Mouse (Mus musculus): ENCODE measurements at regions not wholly inside any gene's neighbourhood (a gene's known extent, or its start where the extent isn't known, plus 50 kb on each side); places are given as distances from the start of the nearest gene placed in this dataset.

- H3K27me3 ChIP-seq (ENCODE audit: insufficient read depth, poor library complexity, severe bottlenecking) = no peaks in the 10 kb centered on the region
- no peak for DNase-seq (ENCODE audit: low spot score)
- no peaks in the 10 kb centered on the region for H3K9me3 ChIP-seq
- no peak overlapping the region for H3K4me3 ChIP-seq
- H3K4me1 ChIP-seq = no peaks in the 10 kb centered on the region
- WGBS = 95% methylated on average over 2 of the region's 2 CpGs
- no peak overlapping the region for H3K27ac ChIP-seq
- no peaks in the 10 kb centered on the region for H3K36me3 ChIP-seq
Measured at GRCm38 (mm10) chr1:71853212-71853611, 200.2 kb upstream of the Fn1 start.

- Histone ChIP-seq H3K9me3 (no peaks in the 10 kb centered on the region), H3K4me1 (no peaks in the 10 kb centered on the region)
- WGBS = 87% methylated on average over 8 of the region's 8 CpGs
Measured at GRCm38 (mm10) chr1:71851268-71851667, 198.3 kb upstream of the Fn1 start.

GRCm38 (mm10) chr1:71848656-71849055 is 195.7 kb upstream of the Fn1 start:
- Histone ChIP-seq H3K36me3 (no peaks in the 10 kb centered on the region), H3K27me3 (ENCODE audit: insufficient read depth, poor library complexity, severe bottlenecking) (no peaks in the 10 kb centered on the region)
- 82% methylated on average over 5 of the region's 5 CpGs for WGBS

More at GRCm38 (mm10) chr1:71851268-71851667, 198.3 kb upstream of the Fn1 start:
- no peak for DNase-seq (ENCODE audit: low spot score)
- Histone ChIP-seq H3K27me3 (ENCODE audit: insufficient read depth, poor library complexity, severe bottlenecking) (no peaks in the 10 kb centered on the region), H3K27ac (no peak overlapping the region), H3K4me3 (no peak overlapping the region), H3K36me3 (no peaks in the 10 kb centered on the region)

GRCm38 (mm10) chr1:71844938-71845685 is 192.1 kb upstream of the Fn1 start:
- peak; percentile 73 for DNase-seq (ENCODE audit: low spot score)
- Histone ChIP-seq H3K9me3 (no peaks in the 10 kb centered on the region), H3K36me3 (no peaks in the 10 kb centered on the region), H3K27ac (peak overlapping the region; percentile 72; the same call in 1 of the 2 replicates), H3K4me1 (peaks cover 10% of the 10 kb centered on the region), H3K4me3 (peak overlapping the region; percentile 33; the same call in 1 of the 2 replicates), H3K27me3 (ENCODE audit: insufficient read depth, poor library complexity, severe bottlenecking) (no peaks in the 10 kb centered on the region)
- 46% methylated on average over 16 of the region's 16 CpGs for WGBS

More at GRCm38 (mm10) chr1:71848656-71849055, 195.7 kb upstream of the Fn1 start:
- Histone ChIP-seq H3K27ac (no peak overlapping the region), H3K4me3 (no peak overlapping the region), H3K9me3 (no peaks in the 10 kb centered on the region), H3K4me1 (peaks cover 10% of the 10 kb centered on the region)
- DNase-seq (ENCODE audit: low spot score) = no peak

- WGBS = 64% methylated on average over 12 of the region's 12 CpGs
- no peaks in the 10 kb centered on the region for H3K27me3 ChIP-seq (ENCODE audit: insufficient read depth, poor library complexity, severe bottlenecking)
- no peaks in the 10 kb centered on the region; the same call in 1 of the 2 replicates for H3K4me1 ChIP-seq
- H3K9me3 ChIP-seq = no peaks in the 10 kb centered on the region
- DNase-seq (ENCODE audit: low spot score) = peak; percentile 68
- no peak overlapping the region for H3K4me3 ChIP-seq
- H3K27ac ChIP-seq = 0 out of 2 replicates have a peak overlapping the region, but pooled peaks have one; percentile 25
- no peaks in the 10 kb centered on the region for H3K36me3 ChIP-seq
Measured at GRCm38 (mm10) chr1:71837764-71838163, 184.8 kb upstream of the Fn1 start.

GRCm38 (mm10) chr1:71837039-71837648 is 184.1 kb upstream of the Fn1 start:
- DNase-seq (ENCODE audit: low spot score) = peak; percentile 41
- Histone ChIP-seq H3K27me3 (ENCODE audit: insufficient read depth, poor library complexity, severe bottlenecking) (no peaks in the 10 kb centered on the region), H3K4me1 (no peaks in the 10 kb centered on the region; the same call in 1 of the 2 replicates), H3K27ac (no peak overlapping the region), H3K36me3 (no peaks in the 10 kb centered on the region), H3K9me3 (no peaks in the 10 kb centered on the region), H3K4me3 (no peak overlapping the region)
- WGBS = 77% methylated on average over 20 of the region's 20 CpGs

- Histone ChIP-seq H3K4me1 (no peaks in the 10 kb centered on the region), H3K27me3 (ENCODE audit: insufficient read depth, poor library complexity, severe bottlenecking) (no peaks in the 10 kb centered on the region), H3K27ac (no peak overlapping the region), H3K4me3 (no peak overlapping the region), H3K36me3 (no peaks in the 10 kb centered on the region), H3K9me3 (no peaks in the 10 kb centered on the region)
- peak; percentile 41 for DNase-seq (ENCODE audit: low spot score)
- WGBS = 73% methylated on average over 6 of the region's 6 CpGs
Measured at GRCm38 (mm10) chr1:71830379-71830778, 177.4 kb upstream of the Fn1 start.

GRCm38 (mm10) chr1:71824410-71824809 is 171.4 kb upstream of the Fn1 start:
- no peak overlapping the region for H3K4me3 ChIP-seq
- H3K36me3 ChIP-seq = no peaks in the 10 kb centered on the region
- H3K9me3 ChIP-seq = no peaks in the 10 kb centered on the region
- WGBS = 83% methylated on average over 5 of the region's 5 CpGs
- no peak overlapping the region for H3K27ac ChIP-seq
- peaks cover 10% of the 10 kb centered on the region for H3K4me1 ChIP-seq
- DNase-seq (ENCODE audit: low spot score) = no peak
- H3K27me3 ChIP-seq (ENCODE audit: insufficient read depth, poor library complexity, severe bottlenecking) = no peaks in the 10 kb centered on the region

- WGBS = 47% methylated on average over 3 of the region's 3 CpGs
- no peak overlapping the region for H3K4me3 ChIP-seq
- no peak overlapping the region; the same call in 1 of the 2 replicates for H3K27ac ChIP-seq
Measured at GRCm38 (mm10) chr1:71822123-71822522, 169.1 kb upstream of the Fn1 start.

GRCm38 (mm10) chr1:71821099-71821498 is 168.1 kb upstream of the Fn1 start:
- Histone ChIP-seq H3K4me1 (peaks cover 10% of the 10 kb centered on the region), H3K4me3 (no peak overlapping the region), H3K9me3 (no peaks in the 10 kb centered on the region), H3K27ac (no peak overlapping the region), H3K27me3 (ENCODE audit: insufficient read depth, poor library complexity, severe bottlenecking) (no peaks in the 10 kb centered on the region), H3K36me3 (no peaks in the 10 kb centered on the region)
- WGBS = 84% methylated on average over 7 of the region's 7 CpGs
- peak; percentile 17 for DNase-seq (ENCODE audit: low spot score)

More at GRCm38 (mm10) chr1:71822123-71822522, 169.1 kb upstream of the Fn1 start:
- Histone ChIP-seq H3K9me3 (no peaks in the 10 kb centered on the region), H3K36me3 (no peaks in the 10 kb centered on the region), H3K27me3 (ENCODE audit: insufficient read depth, poor library complexity, severe bottlenecking) (no peaks in the 10 kb centered on the region), H3K4me1 (peaks cover 10% of the 10 kb centered on the region)
- peak; percentile 62 for DNase-seq (ENCODE audit: low spot score)

GRCm38 (mm10) chr1:71816306-71816705 is 163.3 kb upstream of the Fn1 start:
- H3K27me3 ChIP-seq (ENCODE audit: insufficient read depth, poor library complexity, severe bottlenecking) = no peaks in the 10 kb centered on the region
- H3K36me3 ChIP-seq = no peaks in the 10 kb centered on the region
- H3K4me3 ChIP-seq = no peak overlapping the region
- peak; percentile 67 for DNase-seq (ENCODE audit: low spot score)
- no peak overlapping the region for H3K27ac ChIP-seq
- no peaks in the 10 kb centered on the region for H3K4me1 ChIP-seq
- 81% methylated on average over 9 of the region's 9 CpGs for WGBS
- H3K9me3 ChIP-seq = no peaks in the 10 kb centered on the region

- Histone ChIP-seq H3K27ac (no peak overlapping the region), H3K4me3 (no peak overlapping the region), H3K27me3 (ENCODE audit: insufficient read depth, poor library complexity, severe bottlenecking) (no peaks in the 10 kb centered on the region), H3K36me3 (no peaks in the 10 kb centered on the region), H3K9me3 (no peaks in the 10 kb centered on the region), H3K4me1 (no peaks in the 10 kb centered on the region)
- 58% methylated on average over 4 of the region's 4 CpGs for WGBS
- DNase-seq (ENCODE audit: low spot score) = peak; percentile 17
Measured at GRCm38 (mm10) chr1:71814141-71814540, 161.1 kb upstream of the Fn1 start.

- Histone ChIP-seq H3K9me3 (no peaks in the 10 kb centered on the region), H3K27ac (no peak overlapping the region), H3K27me3 (ENCODE audit: insufficient read depth, poor library complexity, severe bottlenecking) (no peaks in the 10 kb centered on the region), H3K4me1 (no peaks in the 10 kb centered on the region), H3K4me3 (no peak overlapping the region), H3K36me3 (no peaks in the 10 kb centered on the region)
- WGBS = 86% methylated on average over 11 of the region's 11 CpGs
- peak; percentile 71 for DNase-seq (ENCODE audit: low spot score)
Measured at GRCm38 (mm10) chr1:71812171-71812695, 159.2 kb upstream of the Fn1 start.
